Mouse (Mus musculus) forebrain, postnatal 0 days (tissue): ENCODE measurements at regions not wholly inside any gene's neighbourhood (a gene's known extent, or its start where the extent isn't known, plus 50 kb on each side); places are given as distances from the start of the nearest gene placed in this dataset.
"Not testable (repeated sequence)": the region's sequence is repeated elsewhere in the genome, so short reads cannot be mapped to it uniquely, and the experiment has no call there.

Source experiments
- ATAC-seq: fragments of 200-750 bp; cut with Nextera tagmentation; 2 replicates; pipeline ENCODE4 v1.8.0; 2017; ENCODE audit warnings: mild to moderate bottlenecking, moderate library complexity
- DNase-seq: peaks from one replicate; pipeline ENCODE4 v3.0.0-alpha.2; 2015
- H3K27ac ChIP-seq: fragments of 300-500 bp; sonication (generic); 2 replicates; pipeline ENCODE4 v1.5.1; 2014; ENCODE audit warnings: low read depth, mild to moderate bottlenecking, antibody characterized with exemption, low read length, moderate library complexity, mixed read lengths
- H3K27me3 ChIP-seq: fragments of 300-500 bp; sonication (generic); 2 replicates; pipeline ENCODE4 v1.6.1; 2014; ENCODE audit warnings: mild to moderate bottlenecking, low read length, mixed read lengths; ENCODE audit not compliant: insufficient read depth
- H3K36me3 ChIP-seq: fragments of 300-500 bp; sonication (generic); 2 replicates; pipeline ENCODE4 v1.6.1; 2014; ENCODE audit warnings: mild to moderate bottlenecking, moderate library complexity; ENCODE audit not compliant: insufficient read depth
- H3K4me1 ChIP-seq: fragments of 300-500 bp; sonication (generic); 2 replicates; pipeline ENCODE4 v1.6.1; 2014; ENCODE audit warnings: antibody characterized with exemption; ENCODE audit not compliant: insufficient read depth
- H3K4me2 ChIP-seq: fragments of 300-500 bp; sonication (generic); 2 replicates; pipeline ENCODE4 v1.6.1; 2014; ENCODE audit warnings: low read depth, mild to moderate bottlenecking, moderate library complexity
- H3K4me3 ChIP-seq: fragments of 300-500 bp; sonication (generic); 2 replicates; pipeline ENCODE4 v1.5.1; 2014; ENCODE audit warnings: low read depth, low read length, mixed read lengths
- H3K9ac ChIP-seq: fragments of 300-500 bp; sonication (generic); 2 replicates; pipeline ENCODE4 v1.6.1; 2014; ENCODE audit warnings: mild to moderate bottlenecking
- H3K9me3 ChIP-seq: fragments of 300-500 bp; sonication (generic); 2 replicates; pipeline ENCODE4 v1.6.1; 2016; ENCODE audit warnings: low read length
- CTCF ChIP-seq: sonication (generic); IDR thresholded peaks from 2 replicates; pipeline ENCODE4 v1.5.1; 2016; ENCODE audit warnings: antibody characterized with exemption, control low read depth, low read depth
- WGBS: fragments of 180-500 bp; shearing (Covaris S2); extraction: QIAGEN DNeasy Blood & Tissue Kit; methylation state at CpG from one replicate; pipeline ENCODE4 v1.1.7; 2014; 5-methylcytosine and 5-hydroxymethylcytosine counted together

DNA sequence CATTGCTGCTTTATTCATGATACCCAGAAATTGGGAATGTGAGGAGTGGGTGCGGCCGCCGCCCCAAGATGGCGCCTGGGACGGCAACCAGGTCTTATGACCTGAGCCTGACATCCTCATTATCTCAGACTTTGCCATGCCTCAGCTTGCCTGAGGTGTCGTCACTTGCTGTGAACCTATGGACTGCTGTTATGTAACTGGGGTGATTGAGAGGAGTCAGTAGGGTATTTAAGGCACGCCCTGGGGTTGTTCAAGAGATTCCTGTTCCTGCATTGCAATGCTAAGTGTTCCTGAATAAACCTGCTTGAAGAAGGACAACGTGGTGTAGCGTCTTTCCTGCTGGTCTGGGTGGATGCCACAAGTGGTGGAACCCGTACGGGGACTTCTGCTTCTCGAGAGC is 211.4 kb upstream of the Pou3f2 start:
- no peak for TF ChIP-seq CTCF
- WGBS = 95% methylated on average over 12 of the region's 12 CpGs
- H3K27ac ChIP-seq = no peak overlapping the region
- no peak overlapping the region for H3K4me2 ChIP-seq
- ATAC-seq (no peak), DNase-seq (no peak)
- H3K27me3 ChIP-seq = no peaks in the 10 kb centered on the region
- H3K4me1 ChIP-seq = no peaks in the 10 kb centered on the region
- H3K9ac ChIP-seq = no peak overlapping the region
- no peaks in the 10 kb centered on the region for H3K36me3 ChIP-seq
- H3K4me3 ChIP-seq = no peak overlapping the region
- no peaks in the 10 kb centered on the region for H3K9me3 ChIP-seq

DNA sequence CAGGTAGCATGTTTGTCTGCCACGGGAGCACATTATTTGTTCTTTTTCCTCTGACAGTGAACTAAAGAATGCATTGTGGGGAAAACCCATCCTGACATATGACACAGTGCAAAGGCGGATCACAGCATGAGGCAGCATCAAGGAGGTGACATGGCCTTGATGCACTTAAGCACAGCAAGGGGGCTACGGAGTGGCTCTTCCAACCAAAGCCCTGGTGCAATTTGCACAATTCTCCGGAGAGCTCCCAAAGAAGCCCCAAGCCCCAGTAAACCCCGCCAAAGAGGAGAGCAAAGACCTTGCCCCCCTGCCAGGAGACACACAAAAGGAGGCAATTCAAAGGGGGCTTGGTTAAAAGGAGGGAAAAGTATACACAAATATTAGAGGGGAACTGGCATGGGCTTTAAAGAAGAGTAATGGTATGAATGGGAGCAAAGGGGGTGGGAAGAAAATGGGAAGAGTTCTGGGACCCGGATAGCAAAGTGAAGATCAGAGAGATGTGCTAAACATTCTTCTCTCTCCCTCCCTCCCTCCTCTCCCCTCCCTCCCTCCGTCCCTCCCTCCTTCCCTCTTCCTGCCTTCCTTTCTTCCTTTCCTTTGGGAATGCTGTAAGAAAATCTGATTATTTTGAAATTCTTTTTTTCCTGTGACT is 179.7 kb upstream of the Pou3f2 start:
- no peaks in the 10 kb centered on the region for H3K4me1 ChIP-seq
- no peak overlapping the region for H3K9ac ChIP-seq
- no peaks in the 10 kb centered on the region for H3K9me3 ChIP-seq
- H3K27ac ChIP-seq = no peak overlapping the region
- H3K4me2 ChIP-seq = peak overlapping the region; percentile 8; the same call in 1 of the 2 replicates
- ATAC-seq = peak; percentile 27; the same call in 1 of the 2 replicates
- H3K27me3 ChIP-seq = no peaks in the 10 kb centered on the region
- 9% methylated on average over 7 of the region's 7 CpGs for WGBS
- no peak for TF ChIP-seq CTCF
- no peak overlapping the region for H3K4me3 ChIP-seq
- no peaks in the 10 kb centered on the region for H3K36me3 ChIP-seq
- DNase-seq = no peak

DNA sequence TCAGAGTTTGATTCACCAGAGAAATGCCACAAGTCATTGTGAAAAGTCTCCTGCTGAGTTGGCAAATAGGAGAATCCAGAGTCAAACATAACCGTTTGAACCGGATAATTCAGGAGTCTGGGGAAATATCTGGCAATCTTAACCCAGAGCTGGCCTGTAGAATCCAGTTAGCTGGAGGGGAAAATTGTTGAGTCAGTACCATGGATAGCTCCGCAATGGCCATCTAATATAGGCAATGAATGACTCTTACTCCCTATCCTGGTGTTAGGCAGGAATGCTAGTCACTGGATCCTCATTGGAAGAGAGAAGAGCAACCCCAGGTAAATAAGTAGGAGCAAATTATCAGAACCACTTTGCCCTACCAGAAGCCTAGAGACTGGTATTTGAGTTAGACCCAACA is 157.4 kb upstream of the Pou3f2 start:
- Histone ChIP-seq H3K27me3 (no peaks in the 10 kb centered on the region), H3K9ac (no peak overlapping the region), H3K4me1 (no peaks in the 10 kb centered on the region), H3K27ac (no peak overlapping the region), H3K36me3 (no peaks in the 10 kb centered on the region), H3K9me3 (no peaks in the 10 kb centered on the region), H3K4me3 (no peak overlapping the region), H3K4me2 (no peak overlapping the region)
- no peak for DNase-seq
- ATAC-seq = no peak
- TF ChIP-seq CTCF = no peak
- WGBS = 64% methylated on average over 3 of the region's 3 CpGs

DNA sequence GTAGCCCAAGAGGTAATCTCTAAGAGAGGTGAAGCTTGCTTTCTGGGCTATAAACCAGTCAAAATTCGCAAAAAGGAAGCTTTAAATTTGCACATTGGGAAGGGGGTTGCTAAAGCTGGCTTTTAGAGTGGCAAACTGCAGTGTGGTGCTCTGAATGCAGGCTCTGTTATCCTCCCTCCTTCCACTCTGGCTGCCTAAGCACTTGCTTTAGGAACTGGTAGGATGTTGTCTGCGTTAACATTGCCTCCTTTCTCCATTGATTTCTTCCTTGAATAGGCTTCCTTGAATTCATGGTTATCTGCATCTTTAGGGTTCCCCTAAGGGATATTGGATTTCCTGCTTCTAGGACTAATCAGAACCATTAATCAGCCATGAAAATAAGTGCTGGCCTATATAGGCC is 120.8 kb upstream of the Pou3f2 start:
- no peak for TF ChIP-seq CTCF
- Histone ChIP-seq H3K4me3 (no peak overlapping the region), H3K9ac (no peak overlapping the region), H3K4me1 (no peaks in the 10 kb centered on the region), H3K9me3 (no peaks in the 10 kb centered on the region), H3K27ac (no peak overlapping the region), H3K27me3 (no peaks in the 10 kb centered on the region), H3K36me3 (no peaks in the 10 kb centered on the region), H3K4me2 (no peak overlapping the region)
- WGBS = 56% methylated on average over 2 of the region's 2 CpGs
- ATAC-seq (no peak; the same call in 1 of the 2 replicates), DNase-seq (no peak)

DNA sequence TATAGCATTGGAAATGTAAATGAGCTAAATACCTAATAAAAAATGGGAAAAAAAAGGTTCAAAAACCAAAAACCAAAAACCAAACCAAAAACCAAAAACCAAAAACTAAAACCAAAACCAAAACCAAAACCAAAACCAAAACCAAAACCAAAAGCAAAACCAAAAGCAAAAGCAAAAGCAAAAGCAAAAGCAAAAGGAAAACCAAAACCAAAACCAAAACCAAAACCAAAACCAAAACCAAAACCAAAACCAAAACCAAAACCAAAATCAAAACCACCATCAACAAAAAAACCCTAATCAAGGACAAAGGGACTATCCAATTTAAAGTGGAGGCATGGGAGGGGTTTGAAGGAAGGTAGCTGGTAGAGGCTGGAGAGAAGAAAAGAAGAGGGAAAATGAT is 114.0 kb upstream of the Pou3f2 start:
- H3K27ac ChIP-seq, H3K9ac ChIP-seq, H3K27me3 ChIP-seq, ATAC-seq, H3K9me3 ChIP-seq, H3K36me3 ChIP-seq, H3K4me1 ChIP-seq, H3K4me3 ChIP-seq, H3K4me2 ChIP-seq, DNase-seq: not testable (repeated sequence)

DNA sequence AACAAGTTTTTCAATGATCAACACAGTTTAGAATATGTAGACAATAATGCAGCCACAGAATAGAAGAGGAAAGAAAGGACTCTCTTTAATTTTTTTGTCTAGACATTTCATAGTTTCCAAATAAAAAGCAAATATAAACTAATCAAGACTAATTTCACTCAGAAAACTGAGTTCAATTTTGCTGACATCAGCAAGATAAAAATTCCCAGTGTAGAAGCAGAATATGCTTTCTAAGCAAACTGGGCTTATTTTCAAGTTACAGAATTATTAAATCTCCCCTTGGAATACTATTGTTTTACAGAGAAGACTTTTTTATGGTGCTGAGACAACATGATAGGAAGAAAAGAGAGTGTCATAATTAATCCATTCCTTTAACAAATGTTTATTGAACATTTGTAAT is 99.0 kb upstream of the Pou3f2 start:
- Histone ChIP-seq H3K27ac (no peak overlapping the region), H3K27me3 (no peaks in the 10 kb centered on the region), H3K4me1 (no peaks in the 10 kb centered on the region), H3K4me3 (no peak overlapping the region), H3K9ac (no peak overlapping the region), H3K9me3 (no peaks in the 10 kb centered on the region), H3K36me3 (no peaks in the 10 kb centered on the region), H3K4me2 (no peak overlapping the region)
- ATAC-seq = no peak
- no peak for DNase-seq
- TF ChIP-seq CTCF = no peak

DNA sequence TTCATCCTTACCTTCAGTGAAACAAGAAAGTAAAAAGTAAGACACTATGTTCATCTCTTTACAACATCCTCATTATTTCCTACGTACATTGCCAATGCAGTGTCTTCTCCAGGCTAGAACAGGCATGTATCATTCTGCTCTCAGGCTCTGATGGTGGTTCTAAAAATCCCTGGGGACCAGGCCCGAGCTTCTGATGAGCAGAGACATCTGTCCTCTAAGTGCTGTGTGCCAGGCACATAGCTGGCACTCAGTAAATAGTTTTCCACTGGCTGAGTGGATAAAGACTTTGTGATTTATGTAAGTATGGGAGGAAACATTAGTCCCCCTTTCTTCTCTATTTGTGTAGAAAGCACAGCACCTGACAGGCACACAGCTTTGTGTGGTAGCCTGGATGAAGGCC is 77.8 kb upstream of the Pou3f2 start:
- no peak for ATAC-seq
- DNase-seq = peak; percentile 4
- Histone ChIP-seq H3K4me3 (no peak overlapping the region), H3K36me3 (no peaks in the 10 kb centered on the region), H3K27me3 (no peaks in the 10 kb centered on the region), H3K27ac (no peak overlapping the region), H3K4me1 (no peaks in the 10 kb centered on the region), H3K9ac (no peak overlapping the region), H3K4me2 (no peak overlapping the region), H3K9me3 (no peaks in the 10 kb centered on the region)
- TF ChIP-seq CTCF = no peak
- WGBS = 42% methylated on average over 2 of the region's 2 CpGs

DNA sequence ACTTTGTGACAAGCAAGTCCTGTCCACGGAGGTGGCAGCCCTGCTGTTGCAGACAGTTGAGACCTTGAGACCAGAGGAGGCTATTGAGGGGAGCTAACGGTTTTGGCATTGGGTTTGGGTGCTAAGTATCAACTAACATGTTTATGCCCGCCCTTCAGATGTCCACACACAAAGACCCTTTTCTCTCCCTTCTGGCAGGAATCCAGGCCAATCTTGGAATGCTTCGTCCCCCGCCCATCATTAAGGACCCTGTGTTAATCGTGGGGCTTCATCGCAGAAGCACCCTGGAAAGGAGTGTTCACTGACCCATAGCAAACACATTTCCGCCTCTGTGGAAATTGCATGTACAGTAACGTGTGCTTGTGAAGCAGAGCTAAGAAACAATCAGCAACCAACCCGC is 76.4 kb upstream of the Pou3f2 start:
- H3K9me3 ChIP-seq = no peaks in the 10 kb centered on the region
- DNase-seq (peak; percentile 71), ATAC-seq (peak; percentile 88)
- H3K27me3 ChIP-seq = no peaks in the 10 kb centered on the region
- no peak overlapping the region for H3K4me3 ChIP-seq
- H3K27ac ChIP-seq = no peak overlapping the region
- no peak for TF ChIP-seq CTCF
- 12% methylated on average over 10 of the region's 10 CpGs for WGBS
- H3K36me3 ChIP-seq = no peaks in the 10 kb centered on the region
- no peak overlapping the region for H3K4me2 ChIP-seq
- no peaks in the 10 kb centered on the region for H3K4me1 ChIP-seq
- H3K9ac ChIP-seq = no peak overlapping the region
